ENCODE assay signal across 9 mouse cellular contexts in the genomic region with DNA sequence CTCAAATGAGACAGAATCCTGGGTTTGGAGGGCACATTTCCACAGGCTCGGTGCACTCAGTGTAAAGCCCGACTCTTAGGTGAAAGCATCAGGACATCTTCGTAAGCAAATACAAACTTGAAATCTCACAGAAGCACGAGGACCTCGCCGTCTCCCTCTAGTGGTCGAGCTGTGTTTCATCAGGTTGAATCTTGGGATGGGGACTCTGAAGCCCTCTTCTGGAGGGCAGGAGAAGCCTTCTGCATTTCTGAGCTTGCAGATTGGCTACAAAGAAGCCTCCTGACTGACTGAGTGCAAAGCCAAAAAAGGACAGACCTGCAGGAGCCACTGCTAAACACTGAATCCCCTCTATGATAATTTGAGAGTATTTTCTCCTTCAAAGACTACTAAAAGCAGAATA. TPM values are rescaled to one million over a fixed set of nuclear protein-coding genes. Genes with fewer than 3 reads are reported as not detected.
DNase-seq lines count a peak whose midpoint lies in the region; ATAC-seq and TF ChIP-seq lines count a peak whose summit lies in the region.
"Had no signal": no experiment of that assay in that cellular context is flagged by ENCODE, and none has a peak within 500 bp of the region (broad histone marks: within the 10 kb centered on the region; RNA-seq: fewer than 3 reads in every experiment).

No protein-coding gene starts in this region.

- no peaks in the 10 kb centered on the region for H3K9me3 ChIP-seq in kidney, embryonic 14.5 days (ENCODE audit: control insufficient read depth, low read length)
- H3K9me3 ChIP-seq in forebrain, embryonic 11.5 days (ENCODE audit: control insufficient read depth, low read length): no peaks in the 10 kb centered on the region
- H3K9me3 ChIP-seq in hindbrain, postnatal 0 days (ENCODE audit: low read length): no peaks in the 10 kb centered on the region
- no peaks in the 10 kb centered on the region for H3K9me3 ChIP-seq in neural tube, embryonic 11.5 days (ENCODE audit: control insufficient read depth, low read length)
- H3K9me3 ChIP-seq: embryonic facial prominence, embryonic 13.5 days had no signal

- no peak overlapping the region for H3K27ac ChIP-seq in kidney, embryonic 14.5 days (ENCODE audit: low read depth, low read length)
- no peak overlapping the region for H3K27ac ChIP-seq in forebrain, embryonic 11.5 days (ENCODE audit: low read depth, low read length)
- H3K27ac ChIP-seq in hindbrain, postnatal 0 days: no peak overlapping the region
- H3K27ac ChIP-seq in neural tube, embryonic 11.5 days (ENCODE audit: low read depth, low read length): no peak overlapping the region
- H3K27ac ChIP-seq: embryonic facial prominence, embryonic 13.5 days had no signal

- H3K4me3 ChIP-seq in kidney, embryonic 14.5 days (ENCODE audit: low read length): no peak overlapping the region
- H3K4me3 ChIP-seq in forebrain, embryonic 11.5 days (ENCODE audit: low read depth, low read length): no peak overlapping the region
- no peak overlapping the region for H3K4me3 ChIP-seq in hindbrain, postnatal 0 days (ENCODE audit: low read length)
- no peak overlapping the region for H3K4me3 ChIP-seq in neural tube, embryonic 11.5 days (ENCODE audit: low read depth, low read length)
- H3K4me3 ChIP-seq: embryonic facial prominence, embryonic 13.5 days had no signal

- no peak overlapping the region for H3K9ac ChIP-seq in kidney, embryonic 14.5 days (ENCODE audit: low read depth, low read length)
- H3K9ac ChIP-seq in forebrain, embryonic 11.5 days (ENCODE audit: low read length): no peak overlapping the region
- H3K9ac ChIP-seq in hindbrain, postnatal 0 days (replicated peaks; ENCODE audit: low read length): no peak overlapping the region
- H3K9ac ChIP-seq in neural tube, embryonic 11.5 days (ENCODE audit: low read length): no peak overlapping the region
- H3K9ac ChIP-seq: embryonic facial prominence, embryonic 13.5 days had no signal

- H3K4me1 ChIP-seq in kidney, embryonic 14.5 days (ENCODE audit: control insufficient read depth, insufficient read depth, low read length): no peaks in the 10 kb centered on the region
- H3K4me1 ChIP-seq in forebrain, embryonic 11.5 days (replicated peaks; ENCODE audit: control insufficient read depth, insufficient read depth, low read length): no peaks in the 10 kb centered on the region
- no peaks in the 10 kb centered on the region for H3K4me1 ChIP-seq in hindbrain, postnatal 0 days (ENCODE audit: insufficient read depth, low read length)
- no peaks in the 10 kb centered on the region for H3K4me1 ChIP-seq in neural tube, embryonic 11.5 days (ENCODE audit: control insufficient read depth, insufficient read depth, low read length)
- H3K4me1 ChIP-seq: embryonic facial prominence, embryonic 13.5 days had no signal

- peak; percentile 47 for DNase-seq in kidney, adult 11 months
- peak; percentile 6 for DNase-seq in c-Kit-negative CD71-positive TER-119-positive erythroid progenitor cells, embryonic 14.5 days (ENCODE audit: low read depth, low spot score)
- DNase-seq in forebrain, embryonic 11.5 days (ENCODE audit: low spot score): peak; percentile 84
- DNase-seq in hindbrain, postnatal 0 days (ENCODE audit: low spot score): peak; percentile 84
- peak; percentile 54 to 79 for DNase-seq in left cerebral cortex, postnatal 25 days (ENCODE audit: low spot score in 2 of 2)
- DNase-seq in neural tube, embryonic 11.5 days (ENCODE audit: low spot score): peak; percentile 73
- peak; percentile 76 for DNase-seq in telencephalon, adult 2 months (ENCODE audit: low read depth, low spot score)

- TF ChIP-seq CTCF in hindbrain, postnatal 0 days (IDR thresholded peaks at IDR 0.05; ENCODE audit: low read depth): peak; percentile 95

- no peaks in the 10 kb centered on the region for H3K36me3 ChIP-seq in kidney, embryonic 14.5 days (ENCODE audit: control insufficient read depth, insufficient read depth, low read length)
- no peaks in the 10 kb centered on the region for H3K36me3 ChIP-seq in forebrain, embryonic 11.5 days (ENCODE audit: control insufficient read depth, insufficient read depth, low read length)
- no peaks in the 10 kb centered on the region for H3K36me3 ChIP-seq in hindbrain, postnatal 0 days (ENCODE audit: insufficient read depth, low read length)
- no peaks in the 10 kb centered on the region for H3K36me3 ChIP-seq in neural tube, embryonic 11.5 days (ENCODE audit: control insufficient read depth, insufficient read depth, low read length)
- H3K36me3 ChIP-seq: embryonic facial prominence, embryonic 13.5 days had no signal

- H3K27me3 ChIP-seq in kidney, embryonic 14.5 days (ENCODE audit: control insufficient read depth, insufficient read depth, low read length): no peaks in the 10 kb centered on the region
- H3K27me3 ChIP-seq in forebrain, embryonic 11.5 days (ENCODE audit: control insufficient read depth, insufficient read depth, low read length): no peaks in the 10 kb centered on the region
- H3K27me3 ChIP-seq in hindbrain, postnatal 0 days (ENCODE audit: insufficient read depth, low read length): no peaks in the 10 kb centered on the region
- no peaks in the 10 kb centered on the region for H3K27me3 ChIP-seq in neural tube, embryonic 11.5 days (ENCODE audit: control insufficient read depth, insufficient read depth, low read length)

- no peak overlapping the region for H3K4me2 ChIP-seq in kidney, embryonic 14.5 days (replicated peaks; ENCODE audit: low read depth, low read length)
- H3K4me2 ChIP-seq in forebrain, embryonic 11.5 days (ENCODE audit: low read depth, low read length, severe bottlenecking): no peak overlapping the region
- no peak overlapping the region for H3K4me2 ChIP-seq in hindbrain, postnatal 0 days (ENCODE audit: low read depth, low read length)
- H3K4me2 ChIP-seq in neural tube, embryonic 11.5 days (ENCODE audit: low read depth): no peak overlapping the region
- H3K4me2 ChIP-seq: embryonic facial prominence, embryonic 13.5 days had no signal

- intact Hi-C loops in left cerebral cortex, postnatal 25 days (cut with DNase I): loop anchor here (1.0 to 5.0 kb wide), 4 partner anchors 68 to 333 kb away; no protein-coding TSS in a partner anchor

- no peak for ATAC-seq in kidney, embryonic 14.5 days (ENCODE audit: low FRiP score, low TSS enrichment)
- ATAC-seq in forebrain, embryonic 11.5 days (replicated peaks; ENCODE audit: low FRiP score): no peak
- ATAC-seq in hindbrain, postnatal 0 days: peak; percentile 80
- no peak for ATAC-seq in neural tube, embryonic 11.5 days (ENCODE audit: insufficient read depth, low FRiP score, low TSS enrichment)

- 5% methylated on average over 7 of the region's 7 CpGs for WGBS in kidney, embryonic 14.5 days
- WGBS in forebrain, embryonic 11.5 days: 10% methylated on average over 7 of the region's 7 CpGs
- WGBS in hindbrain, postnatal 0 days: 6% methylated on average over 7 of the region's 7 CpGs
- 9% methylated on average over 7 of the region's 7 CpGs for WGBS in neural tube, embryonic 11.5 days

RNA-seq across cellular contexts. Expression of a gene that starts 39.2 kb away (rescaled TPM):
- 2.8 and 3.3 TPM in 2 replicates for polyA plus RNA-seq in kidney, embryonic 14.5 days (2014; fragmentation: Nextera tagmentation; extraction: Ambion mirVana)
- 0.69 and 0.83 TPM in 2 replicates for polyA plus RNA-seq in forebrain, embryonic 11.5 days (2014; fragmentation: Nextera tagmentation; extraction: Ambion mirVana)
- 0.42 and 0.72 TPM in 2 replicates for total RNA-seq in hindbrain, postnatal 0 days (2014; rRNA removed)
- 1.9 and 2.0 TPM in 2 replicates for polyA plus RNA-seq in hindbrain, postnatal 0 days (2015; fragmentation: Nextera tagmentation; extraction: Ambion mirVana)
- under 1 TPM; 0.30 to 0.43 TPM for total RNA-seq in left cerebral cortex, postnatal 25 days (2021)
- polyA plus RNA-seq in neural tube, embryonic 11.5 days (2014; fragmentation: Nextera tagmentation; extraction: Ambion mirVana): 1.5 TPM in 2 replicates

Comparison
In these comparisons a context has a peak if more than half of its experiments do, and no peak if none do; other contexts are left out.
1. DNase-seq: peak in every context shown above with its lines; median percentile 84 in forebrain, embryonic 11.5 days; 84 in hindbrain, postnatal 0 days; 76 in telencephalon, adult 2 months; 73 in neural tube, embryonic 11.5 days; 66 in left cerebral cortex, postnatal 25 days; 47 in kidney, adult 11 months; 6 in c-Kit-negative CD71-positive TER-119-positive erythroid progenitor cells, embryonic 14.5 days.